Mouse (Mus musculus) liver, embryonic 12.5 days (tissue): ENCODE data around the gene Kif3b. TPM values are rescaled to one million over a fixed set of nuclear protein-coding genes. Genes with fewer than 3 reads are reported as not detected.
"Not testable (repeated sequence)": the region's sequence is repeated elsewhere in the genome, so short reads cannot be mapped to it uniquely, and the experiment has no call there.

Experiments used
- ATAC-seq: fragments of 200-750 bp; cut with Nextera tagmentation; 2 replicates; pipeline ENCODE4 v1.8.0; 2017; ENCODE audit warnings: moderate number of reproducible peaks, mild to moderate bottlenecking, moderate library complexity
- H3K27ac ChIP-seq: fragments of 300-500 bp; sonication (generic); 2 replicates; pipeline ENCODE4 v1.5.1; 2016; ENCODE audit warnings: mild to moderate bottlenecking
- H3K27me3 ChIP-seq: fragments of 300-500 bp; sonication (generic); replicated peaks from 2 replicates; pipeline ENCODE4 v1.6.1; 2016; ENCODE audit warnings: mild to moderate bottlenecking, moderate library complexity
- H3K36me3 ChIP-seq: fragments of 300-500 bp; sonication (generic); 2 replicates; pipeline ENCODE4 v1.6.1; 2016; ENCODE audit warnings: mild to moderate bottlenecking, moderate library complexity
- H3K4me1 ChIP-seq: fragments of 300-500 bp; sonication (generic); 2 replicates; pipeline ENCODE4 v1.6.1; 2016
- H3K4me2 ChIP-seq: fragments of 300-500 bp; sonication (generic); 2 replicates; pipeline ENCODE4 v1.6.1; 2016; ENCODE audit warnings: mild to moderate bottlenecking, moderate library complexity
- H3K4me3 ChIP-seq: fragments of 300-500 bp; sonication (generic); 2 replicates; pipeline ENCODE4 v1.5.1; 2016; ENCODE audit warnings: mild to moderate bottlenecking, moderate library complexity
- H3K9ac ChIP-seq: fragments of 300-500 bp; sonication (generic); 2 replicates; pipeline ENCODE4 v1.6.1; 2016; ENCODE audit warnings: mild to moderate bottlenecking, moderate library complexity
- H3K9me3 ChIP-seq: fragments of 300-500 bp; sonication (generic); replicated peaks from 2 replicates; pipeline ENCODE4 v1.6.1; 2016; ENCODE audit warnings: mild to moderate bottlenecking, moderate library complexity
- WGBS: fragments of 180-500 bp; shearing (Covaris S2); methylation state at CpG from one replicate; pipeline ENCODE4 v1.1.7; 2016; ENCODE audit not compliant: insufficient replicate concordance; 5-methylcytosine and 5-hydroxymethylcytosine counted together
- polyA plus RNA-seq: library from polyadenylated mRNA; unstranded; fragments of >200 nt; fragmentation: Nextera tagmentation; extraction: Ambion mirVana; gene quantifications from 2 replicates; pipeline ENCODE4 v1.2.1, GENCODE M21; 2016

Gene Kif3b
- polyA plus RNA-seq, 1 experiment from 2014 or later: 2.9 TPM

- Histone ChIP-seq H3K4me1 (peaks cover 69% of the 10 kb centered on the region), H3K4me3 (peak overlapping the region; percentile 98)
- WGBS: 15% methylated on average over 6 of the region's 6 CpGs
Observed at GRCm38 (mm10) chr2:153348100-153348831, 57.1 kb downstream of the Kif3b start.

GRCm38 (mm10) chr2:153350552-153351181, 59.5 kb downstream of the Kif3b start:
- no peaks in the 10 kb centered on the region for H3K27me3 ChIP-seq
- peak overlapping the region; percentile 20 for H3K4me3 ChIP-seq
- H3K9ac ChIP-seq: peak overlapping the region; percentile 52
- peak; percentile 62 for ATAC-seq
- H3K4me1 ChIP-seq: peaks cover 49% of the 10 kb centered on the region
- H3K36me3 ChIP-seq: peaks cover 45% of the 10 kb centered on the region
- H3K27ac ChIP-seq: peak overlapping the region; percentile 84
- peak overlapping the region; percentile 58 for H3K4me2 ChIP-seq
- no peaks in the 10 kb centered on the region for H3K9me3 ChIP-seq
- WGBS: 3% methylated on average over 6 of the region's 6 CpGs

More at GRCm38 (mm10) chr2:153348100-153348831, 57.1 kb downstream of the Kif3b start:
- Histone ChIP-seq H3K9ac (peak overlapping the region; percentile 98), H3K36me3 (peaks cover 23% of the 10 kb centered on the region), H3K27ac (peak overlapping the region; percentile 78), H3K4me2 (peak overlapping the region; percentile 79), H3K27me3 (no peaks in the 10 kb centered on the region), H3K9me3 (no peaks in the 10 kb centered on the region)
- ATAC-seq: no peak

- no peak overlapping the region for H3K27ac ChIP-seq
- no peak for ATAC-seq
- H3K4me1 ChIP-seq: peaks cover 26% of the 10 kb centered on the region
- no peaks in the 10 kb centered on the region for H3K27me3 ChIP-seq
- no peak overlapping the region for H3K4me3 ChIP-seq
- H3K9me3 ChIP-seq: no peaks in the 10 kb centered on the region
- H3K9ac ChIP-seq: no peak overlapping the region
- H3K36me3 ChIP-seq: peaks cover 78% of the 10 kb centered on the region
- WGBS: 70% methylated on average over 2 of the region's 2 CpGs
- H3K4me2 ChIP-seq: no peak overlapping the region
Observed at GRCm38 (mm10) chr2:153354648-153355047, 63.4 kb downstream of the Kif3b start.

- 86% methylated on average over 4 of the region's 4 CpGs for WGBS
- peaks cover 13% of the 10 kb centered on the region for H3K4me1 ChIP-seq
- no peak for ATAC-seq
- no peaks in the 10 kb centered on the region for H3K27me3 ChIP-seq
- H3K27ac ChIP-seq: no peak overlapping the region
- H3K36me3 ChIP-seq: peaks cover 93% of the 10 kb centered on the region
- no peak overlapping the region for H3K9ac ChIP-seq
- no peak overlapping the region for H3K4me3 ChIP-seq
- H3K4me2 ChIP-seq: no peak overlapping the region
- no peaks in the 10 kb centered on the region for H3K9me3 ChIP-seq
Observed at GRCm38 (mm10) chr2:153356784-153357183, 65.6 kb downstream of the Kif3b start.

GRCm38 (mm10) chr2:153361101-153361710, 70.0 kb downstream of the Kif3b start:
- Histone ChIP-seq H3K4me2 (no peak overlapping the region), H3K9me3 (no peaks in the 10 kb centered on the region), H3K36me3 (peaks cover 91% of the 10 kb centered on the region), H3K27me3 (no peaks in the 10 kb centered on the region), H3K4me3 (no peak overlapping the region), H3K4me1 (peaks cover 9% of the 10 kb centered on the region), H3K27ac (0 out of 2 replicates have a peak overlapping the region, but pooled peaks have one; percentile 1), H3K9ac (no peak overlapping the region)
- 90% methylated on average over 1 of the region's 1 CpGs for WGBS
- ATAC-seq: no peak

- peaks cover 89% of the 10 kb centered on the region for H3K36me3 ChIP-seq
- H3K27me3 ChIP-seq, H3K4me3 ChIP-seq, H3K4me1 ChIP-seq, H3K4me2 ChIP-seq, H3K9ac ChIP-seq, H3K27ac ChIP-seq, H3K9me3 ChIP-seq, ATAC-seq: not testable (repeated sequence)
- 76% methylated on average over 14 of the region's 14 CpGs for WGBS
Observed at GRCm38 (mm10) chr2:153364531-153364930, 73.3 kb downstream of the Kif3b start.

GRCm38 (mm10) chr2:153370871-153371270, 79.7 kb downstream of the Kif3b start:
- ATAC-seq: no peak
- Histone ChIP-seq H3K27me3 (no peaks in the 10 kb centered on the region), H3K4me1 (peaks cover 6% of the 10 kb centered on the region; the same call in 1 of the 2 replicates), H3K36me3 (peaks cover 59% of the 10 kb centered on the region), H3K27ac (no peak overlapping the region), H3K4me2 (no peak overlapping the region), H3K9ac (no peak overlapping the region), H3K9me3 (no peaks in the 10 kb centered on the region), H3K4me3 (no peak overlapping the region)

- no peak for ATAC-seq
- H3K9ac ChIP-seq: no peak overlapping the region
- H3K9me3 ChIP-seq: no peaks in the 10 kb centered on the region
- H3K4me2 ChIP-seq: no peak overlapping the region
- no peak overlapping the region for H3K4me3 ChIP-seq
- H3K27ac ChIP-seq: no peak overlapping the region
- no peaks in the 10 kb centered on the region for H3K27me3 ChIP-seq
- H3K4me1 ChIP-seq: peaks cover 19% of the 10 kb centered on the region
- 96% methylated on average over 2 of the region's 2 CpGs for WGBS
- peaks cover 55% of the 10 kb centered on the region for H3K36me3 ChIP-seq
Observed at GRCm38 (mm10) chr2:153375380-153375779, 84.2 kb downstream of the Kif3b start.

GRCm38 (mm10) chr2:153380479-153380878, 89.3 kb downstream of the Kif3b start:
- 67% methylated on average over 1 of the region's 1 CpGs for WGBS
- no peak overlapping the region for H3K4me2 ChIP-seq
- peaks cover 83% of the 10 kb centered on the region for H3K36me3 ChIP-seq
- no peak overlapping the region for H3K4me3 ChIP-seq
- H3K9me3 ChIP-seq: no peaks in the 10 kb centered on the region
- H3K27me3 ChIP-seq: no peaks in the 10 kb centered on the region
- H3K27ac ChIP-seq: no peak overlapping the region
- H3K9ac ChIP-seq: no peak overlapping the region
- ATAC-seq: peak; percentile 66
- H3K4me1 ChIP-seq: peaks cover 13% of the 10 kb centered on the region; the same call in 1 of the 2 replicates

Other genes with a start within 250 kb of the Kif3b start
- 2.1 and 2.6 TPM in 2 replicates for gene Ccm2l, start 225.5 kb upstream of the Kif3b start, polyA plus RNA-seq
- gene Hck, start 182.9 kb upstream of the Kif3b start, polyA plus RNA-seq: 5.6 and 6.5 TPM in 2 replicates
- 43.4 and 44.8 TPM in 2 replicates for gene Tm9sf4, start 130.1 kb upstream of the Kif3b start, polyA plus RNA-seq
- gene Tspyl3, start 66.0 kb upstream of the Kif3b start, polyA plus RNA-seq: 4.1 and 4.6 TPM in 2 replicates
- 24.4 and 26.8 TPM in 2 replicates for gene Plagl2, start 50.0 kb upstream of the Kif3b start, polyA plus RNA-seq
- gene Pofut1, start 49.9 kb upstream of the Kif3b start, polyA plus RNA-seq: 3.6 and 4.3 TPM in 2 replicates
- gene Asxl1, start 54.4 kb downstream of the Kif3b start, polyA plus RNA-seq: 12.2 and 12.5 TPM in 2 replicates
- gene 4930404H24Rik, start 201.4 kb downstream of the Kif3b start, polyA plus RNA-seq: not detected in 2 replicates
- 9.3 and 9.8 TPM in 2 replicates for gene Nol4l, start 238.6 kb downstream of the Kif3b start, polyA plus RNA-seq